Mouse (Mus musculus): ENCODE results near the gene BC004004.

DNA sequence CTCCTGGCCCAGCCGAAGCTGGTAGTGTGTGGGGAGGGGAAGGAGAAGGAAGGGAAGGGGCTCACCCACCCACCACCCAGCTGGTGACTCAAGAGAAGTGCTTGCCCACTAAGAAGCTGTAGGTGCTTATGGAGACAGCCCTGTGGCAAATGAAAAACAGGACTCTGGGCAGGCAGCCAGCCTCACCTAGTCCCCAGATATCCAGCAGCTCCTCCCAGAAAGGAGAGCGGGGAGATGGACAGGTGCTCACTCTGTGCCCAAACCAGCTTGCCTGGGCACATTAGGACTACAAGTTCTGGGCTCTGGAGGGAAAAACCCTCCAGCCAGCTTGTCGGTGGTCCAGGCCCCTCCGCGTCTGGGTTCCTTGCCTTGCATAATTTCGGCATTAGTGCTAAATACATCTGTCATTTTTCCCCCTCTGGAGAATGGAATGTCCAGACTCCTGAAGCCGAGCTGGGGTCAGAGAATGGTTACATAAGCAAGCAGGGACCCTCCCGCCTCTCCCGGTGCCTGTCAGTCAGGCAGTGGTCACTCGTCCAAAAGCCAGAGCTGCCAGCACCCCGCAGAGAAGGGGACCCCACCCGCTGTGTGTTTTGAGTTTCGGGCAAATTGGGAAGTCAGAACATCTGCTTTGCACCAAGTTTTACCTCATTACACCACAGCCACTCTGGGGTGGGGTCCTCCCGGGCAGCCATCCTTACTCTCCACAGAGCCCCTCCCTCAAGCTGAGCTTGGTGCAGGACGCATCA, 36.6 kb downstream of the BC004004 start:
- TF ChIP-seq SIN3A (IDR thresholded peaks at IDR 0.05; ENCODE audit: low read length), result no peak
- TF ChIP-seq GATA1 (IDR thresholded peaks at IDR 0.05; ENCODE audit: low read depth, low read length), result no peak
- no peak for TF ChIP-seq MYB (IDR thresholded peaks at IDR 0.05; ENCODE audit: low read depth, low read length)
- no peak for TF ChIP-seq POLR2A (IDR thresholded peaks at IDR 0.05; ENCODE audit: control insufficient read depth in 1 of 2, insufficient read depth in 1 of 2, low read depth in 1 of 2, low read length in 2 of 2, poor library complexity in 1 of 2)
- no peak for TF ChIP-seq CTCF (IDR thresholded peaks at IDR 0.05 in 2 of 3, conservative IDR thresholded peaks at IDR 0.05 in 1 of 3; ENCODE audit: control insufficient read depth in 1 of 3, insufficient read depth in 1 of 3, low read depth in 2 of 3, low read length in 3 of 3, poor library complexity in 1 of 3, severe bottlenecking in 1 of 3)
- no peak for TF ChIP-seq UBTF (IDR thresholded peaks at IDR 0.05; ENCODE audit: borderline replicate concordance, insufficient read depth, low read depth, low read length)
- no peak for TF ChIP-seq POLR2AphosphoS5 (IDR thresholded peaks at IDR 0.05; ENCODE audit: borderline replicate concordance, low read depth, low read length)
- TF ChIP-seq BHLHE40 (IDR thresholded peaks at IDR 0.05; ENCODE audit: borderline replicate concordance, low read depth, low read length), result no peak
- TF ChIP-seq POLR2AphosphoS2 (IDR thresholded peaks at IDR 0.05; ENCODE audit: low read length), result no peak

Data from MEL (cell line).